Mouse (Mus musculus): Measurements from ENCODE around the gene Rnf216. TPM values are rescaled to one million over a fixed set of nuclear protein-coding genes. Genes with fewer than 3 reads are reported as not detected.
"Not testable (repeated sequence)": the region's sequence is repeated elsewhere in the genome, so short reads cannot be mapped to it uniquely, and the experiment has no call there.

Rnf216 gene
- polyA plus RNA-seq (2012; ENCODE audit: insufficient read depth, insufficient read length, low replicate concordance, missing spikeins): not detected in 2 replicates

- TF ChIP-seq CTCF (IDR thresholded peaks at IDR 0.05; ENCODE audit: insufficient read depth, low read depth, low read length) (0 out of 2 replicates have a peak, but pooled peaks have one; percentile 56), POLR2A (IDR thresholded peaks at IDR 0.05; ENCODE audit: insufficient read depth, low read depth, low read length) (peak; percentile 93)
- WGBS: under 1% methylated on average over 110 of the region's 110 CpGs
Measured at GRCm38 (mm10) chr5:143112281-143113246, at the start of gene Rnf216. Gene Rnf216 (minus strand): TSS chr5:143112994.

GRCm38 (mm10) chr5:143155534-143155933, 42.7 kb upstream of the Rnf216 start:
- TF ChIP-seq CTCF (IDR thresholded peaks at IDR 0.05; ENCODE audit: insufficient read depth, low read depth, low read length) (no peak), POLR2A (IDR thresholded peaks at IDR 0.05; ENCODE audit: insufficient read depth, low read depth, low read length) (no peak)
- no peak overlapping the region for H3K27ac ChIP-seq (ENCODE audit: insufficient read depth, low read depth, low read length)
- peaks cover 7% of the 10 kb centered on the region for H3K4me1 ChIP-seq (ENCODE audit: control insufficient read depth, insufficient read depth, low read length)
- 91% methylated on average over 3 of the region's 3 CpGs for WGBS
- no peak overlapping the region for H3K4me3 ChIP-seq (ENCODE audit: insufficient read depth, low read depth, low read length)

More at GRCm38 (mm10) chr5:143112281-143113246, at the start of gene Rnf216:
- H3K4me3 ChIP-seq (ENCODE audit: insufficient read depth, low read depth, low read length): peak within 1 kb of the TSS; percentile 76
- 0 out of 2 replicates have a peak within 1 kb of the TSS, but pooled peaks have one; percentile 30 for H3K27ac ChIP-seq (ENCODE audit: insufficient read depth, low read depth, low read length)
- H3K4me1 ChIP-seq (ENCODE audit: control insufficient read depth, insufficient read depth, low read length): peaks cover 6% of the 10 kb centered on the region

GRCm38 (mm10) chr5:143153756-143154155, 41.0 kb upstream of the Rnf216 start:
- Histone ChIP-seq H3K27ac (ENCODE audit: insufficient read depth, low read depth, low read length) (no peak overlapping the region), H3K4me3 (ENCODE audit: insufficient read depth, low read depth, low read length) (no peak overlapping the region), H3K4me1 (ENCODE audit: control insufficient read depth, insufficient read depth, low read length) (peaks cover 7% of the 10 kb centered on the region)
- TF ChIP-seq CTCF (IDR thresholded peaks at IDR 0.05; ENCODE audit: insufficient read depth, low read depth, low read length) (no peak), POLR2A (IDR thresholded peaks at IDR 0.05; ENCODE audit: insufficient read depth, low read depth, low read length) (no peak)
- WGBS: 90% methylated on average over 10 of the region's 10 CpGs

GRCm38 (mm10) chr5:143150044-143150443, 37.2 kb upstream of the Rnf216 start:
- H3K4me3 ChIP-seq (ENCODE audit: insufficient read depth, low read depth, low read length): no peak overlapping the region
- TF ChIP-seq POLR2A (IDR thresholded peaks at IDR 0.05; ENCODE audit: insufficient read depth, low read depth, low read length) (no peak), CTCF (IDR thresholded peaks at IDR 0.05; ENCODE audit: insufficient read depth, low read depth, low read length) (no peak)
- H3K4me1 ChIP-seq (ENCODE audit: control insufficient read depth, insufficient read depth, low read length): 0 out of 2 replicates have a peak, but pooled peaks cover 2% of the 10 kb centered on the region
- H3K27ac ChIP-seq (ENCODE audit: insufficient read depth, low read depth, low read length): no peak overlapping the region
- WGBS: 95% methylated on average over 2 of the region's 2 CpGs

- H3K4me1 ChIP-seq (ENCODE audit: control insufficient read depth, insufficient read depth, low read length): 0 out of 2 replicates have a peak, but pooled peaks cover 2% of the 10 kb centered on the region
- WGBS: 98% methylated on average over 2 of the region's 2 CpGs
- TF ChIP-seq POLR2A (IDR thresholded peaks at IDR 0.05; ENCODE audit: insufficient read depth, low read depth, low read length) (no peak), CTCF (IDR thresholded peaks at IDR 0.05; ENCODE audit: insufficient read depth, low read depth, low read length) (no peak)
- H3K4me3 ChIP-seq (ENCODE audit: insufficient read depth, low read depth, low read length): no peak overlapping the region
- H3K27ac ChIP-seq (ENCODE audit: insufficient read depth, low read depth, low read length): no peak overlapping the region
Measured at GRCm38 (mm10) chr5:143149536-143149935, 36.7 kb upstream of the Rnf216 start.

GRCm38 (mm10) chr5:143148661-143149060, 35.9 kb upstream of the Rnf216 start:
- Histone ChIP-seq H3K27ac (ENCODE audit: insufficient read depth, low read depth, low read length) (no peak overlapping the region), H3K4me1 (ENCODE audit: control insufficient read depth, insufficient read depth, low read length) (0 out of 2 replicates have a peak, but pooled peaks cover 1% of the 10 kb centered on the region), H3K4me3 (ENCODE audit: insufficient read depth, low read depth, low read length) (no peak overlapping the region)
- TF ChIP-seq POLR2A (IDR thresholded peaks at IDR 0.05; ENCODE audit: insufficient read depth, low read depth, low read length) (no peak), CTCF (IDR thresholded peaks at IDR 0.05; ENCODE audit: insufficient read depth, low read depth, low read length) (no peak)
- WGBS: 89% methylated on average over 5 of the region's 5 CpGs

GRCm38 (mm10) chr5:143147481-143147880, 34.7 kb upstream of the Rnf216 start, which contains the start of gene Olfr718-ps1:
Gene Olfr718-ps1 (minus strand): TSS chr5:143147581.
- WGBS: 68% methylated on average over 3 of the region's 3 CpGs
- no peak for TF ChIP-seq POLR2A (IDR thresholded peaks at IDR 0.05; ENCODE audit: insufficient read depth, low read depth, low read length)
- TF ChIP-seq CTCF (IDR thresholded peaks at IDR 0.05; ENCODE audit: insufficient read depth, low read depth, low read length): no peak
- Histone ChIP-seq H3K27ac (ENCODE audit: insufficient read depth, low read depth, low read length) (no peak within 1 kb of the TSS), H3K4me3 (ENCODE audit: insufficient read depth, low read depth, low read length) (no peak within 1 kb of the TSS), H3K4me1 (ENCODE audit: control insufficient read depth, insufficient read depth, low read length) (no peaks in the 10 kb centered on the region)

- H3K27ac ChIP-seq (ENCODE audit: insufficient read depth, low read depth, low read length): no peak overlapping the region
- TF ChIP-seq POLR2A (IDR thresholded peaks at IDR 0.05; ENCODE audit: insufficient read depth, low read depth, low read length) (no peak), CTCF (IDR thresholded peaks at IDR 0.05; ENCODE audit: insufficient read depth, low read depth, low read length) (no peak)
- no peaks in the 10 kb centered on the region for H3K4me1 ChIP-seq (ENCODE audit: control insufficient read depth, insufficient read depth, low read length)
- H3K4me3 ChIP-seq (ENCODE audit: insufficient read depth, low read depth, low read length): no peak overlapping the region
- 85% methylated on average over 13 of the region's 13 CpGs for WGBS
Measured at GRCm38 (mm10) chr5:143137580-143137979, 24.8 kb upstream of the Rnf216 start.

GRCm38 (mm10) chr5:143135042-143135441, 22.2 kb upstream of the Rnf216 start:
- Histone ChIP-seq H3K27ac (ENCODE audit: insufficient read depth, low read depth, low read length) (no peak overlapping the region), H3K4me1 (ENCODE audit: control insufficient read depth, insufficient read depth, low read length) (no peaks in the 10 kb centered on the region), H3K4me3 (ENCODE audit: insufficient read depth, low read depth, low read length) (no peak overlapping the region)
- WGBS: 89% methylated on average over 7 of the region's 7 CpGs
- TF ChIP-seq CTCF (IDR thresholded peaks at IDR 0.05; ENCODE audit: insufficient read depth, low read depth, low read length) (no peak), POLR2A (IDR thresholded peaks at IDR 0.05; ENCODE audit: insufficient read depth, low read depth, low read length) (no peak)

GRCm38 (mm10) chr5:143134216-143135010, 21.6 kb upstream of the Rnf216 start:
- H3K4me1 ChIP-seq (ENCODE audit: control insufficient read depth, insufficient read depth, low read length); H3K27ac ChIP-seq (ENCODE audit: insufficient read depth, low read depth, low read length): not testable (repeated sequence)
- 78% methylated on average over 4 of the region's 6 CpGs for WGBS

More at GRCm38 (mm10) chr5:143134216-143135010, 21.6 kb upstream of the Rnf216 start:
- not testable (repeated sequence) for H3K4me3 ChIP-seq (ENCODE audit: insufficient read depth, low read depth, low read length)

Data from olfactory bulb, adult 2 months (tissue).